Mouse (Mus musculus): ENCODE data around the gene C77080.

DNA sequence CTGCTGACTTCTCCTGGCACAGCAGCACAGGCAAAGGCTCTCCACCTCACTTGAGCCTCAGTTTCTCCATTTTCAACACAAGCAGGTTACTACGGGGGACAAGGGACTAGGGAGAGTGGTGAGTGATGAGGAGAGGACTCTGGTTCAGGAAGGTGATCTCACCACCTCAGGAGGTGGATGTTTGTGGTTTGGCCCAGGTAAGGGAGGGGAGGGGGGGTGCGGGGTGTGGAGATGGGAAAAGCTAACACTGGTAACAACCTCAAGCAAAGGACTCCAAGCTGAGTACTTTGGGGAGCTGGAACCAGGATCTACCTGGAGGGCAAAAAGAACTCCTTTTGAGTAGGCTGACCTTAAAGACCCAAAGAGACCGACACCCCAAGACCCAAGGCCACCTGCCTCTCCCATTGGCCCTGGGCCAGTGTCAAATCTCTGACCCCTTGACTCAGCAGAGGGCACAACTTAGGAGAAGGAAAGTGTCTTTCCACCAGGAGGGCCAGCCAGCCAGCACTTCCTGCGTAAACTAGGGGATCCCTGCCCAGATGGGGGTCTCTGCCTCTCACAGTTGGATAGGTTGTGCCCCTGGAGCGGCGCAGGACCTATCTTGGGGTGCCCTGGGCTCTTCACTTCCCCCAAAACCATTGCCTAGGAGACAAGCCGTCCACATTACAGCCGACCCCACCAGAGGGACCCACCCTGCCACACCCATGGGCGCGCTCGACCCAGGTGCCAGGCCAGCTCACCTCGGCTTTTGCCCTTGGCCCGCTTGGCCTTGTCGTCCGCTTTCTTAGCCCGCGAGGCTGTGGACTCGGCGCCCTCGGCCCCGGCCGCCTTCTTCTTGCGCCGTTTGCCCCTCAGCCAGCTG lies 13.6 kb downstream of the C77080 start:
- TF ChIP-seq GATA1 (IDR thresholded peaks at IDR 0.05; ENCODE audit: borderline replicate concordance, low read length): no peak
- no peak for TF ChIP-seq FLI1 (IDR thresholded peaks at IDR 0.05; ENCODE audit: low read length)

Measured in megakaryocyte, embryonic 14.5 days (primary cell).